Mouse (Mus musculus) CD8-positive naive resting alpha-beta T cell, adult 2 months (primary cell): ENCODE results near the gene Cfp.

Experiments
- DNase-seq, 2 experiments: peaks; one replicate each; pipeline ENCODE4 v3.0.0; 2022; ENCODE audit warnings: low read depth in 2 of 2, low spot score in 2 of 2

The Cfp gene

DNA sequence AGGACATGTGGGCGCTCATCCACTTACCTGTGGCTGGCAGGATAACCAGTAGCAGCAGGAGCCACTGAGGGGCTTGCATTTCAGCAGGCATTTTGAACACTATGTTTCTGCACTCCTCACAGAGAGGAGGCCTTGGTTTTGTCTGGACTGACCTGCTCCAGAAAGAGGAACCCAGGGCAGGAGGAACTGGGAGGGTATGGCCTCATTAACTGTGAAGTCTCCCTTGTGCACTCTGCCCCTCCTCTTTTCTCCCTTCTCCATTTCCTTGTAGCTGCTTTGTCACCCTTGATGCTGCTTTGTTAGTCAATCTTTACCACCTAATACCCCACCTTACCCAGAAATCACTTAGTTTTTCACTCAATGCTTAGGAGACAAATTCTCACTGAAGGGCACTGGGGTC is at the start of gene Cfp:
Gene Cfp, minus strand, starts transcription at position 192 of the 400 bp plus-strand sequence.
- DNase-seq, result no peak

DNA sequence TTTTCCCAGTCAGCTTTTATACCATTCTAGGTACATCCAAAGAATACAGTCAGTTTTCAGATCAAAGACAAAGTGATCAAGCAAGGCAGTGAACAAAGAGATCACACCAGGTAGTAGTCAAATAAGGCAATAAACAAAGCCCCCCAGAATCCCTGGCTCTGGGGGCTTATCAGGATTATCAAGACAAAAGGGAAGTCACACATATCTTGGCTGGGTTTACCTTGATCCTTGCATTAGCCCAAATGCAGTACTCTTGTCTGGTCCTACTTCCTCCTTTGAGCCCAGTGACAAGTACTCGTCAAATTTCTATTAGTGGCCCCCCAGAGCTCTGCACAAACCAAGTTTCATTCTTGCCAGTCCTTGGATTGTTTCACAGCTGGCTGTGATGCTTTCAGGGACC is 49.5 kb upstream of the Cfp start:
- no peak for DNase-seq

DNA sequence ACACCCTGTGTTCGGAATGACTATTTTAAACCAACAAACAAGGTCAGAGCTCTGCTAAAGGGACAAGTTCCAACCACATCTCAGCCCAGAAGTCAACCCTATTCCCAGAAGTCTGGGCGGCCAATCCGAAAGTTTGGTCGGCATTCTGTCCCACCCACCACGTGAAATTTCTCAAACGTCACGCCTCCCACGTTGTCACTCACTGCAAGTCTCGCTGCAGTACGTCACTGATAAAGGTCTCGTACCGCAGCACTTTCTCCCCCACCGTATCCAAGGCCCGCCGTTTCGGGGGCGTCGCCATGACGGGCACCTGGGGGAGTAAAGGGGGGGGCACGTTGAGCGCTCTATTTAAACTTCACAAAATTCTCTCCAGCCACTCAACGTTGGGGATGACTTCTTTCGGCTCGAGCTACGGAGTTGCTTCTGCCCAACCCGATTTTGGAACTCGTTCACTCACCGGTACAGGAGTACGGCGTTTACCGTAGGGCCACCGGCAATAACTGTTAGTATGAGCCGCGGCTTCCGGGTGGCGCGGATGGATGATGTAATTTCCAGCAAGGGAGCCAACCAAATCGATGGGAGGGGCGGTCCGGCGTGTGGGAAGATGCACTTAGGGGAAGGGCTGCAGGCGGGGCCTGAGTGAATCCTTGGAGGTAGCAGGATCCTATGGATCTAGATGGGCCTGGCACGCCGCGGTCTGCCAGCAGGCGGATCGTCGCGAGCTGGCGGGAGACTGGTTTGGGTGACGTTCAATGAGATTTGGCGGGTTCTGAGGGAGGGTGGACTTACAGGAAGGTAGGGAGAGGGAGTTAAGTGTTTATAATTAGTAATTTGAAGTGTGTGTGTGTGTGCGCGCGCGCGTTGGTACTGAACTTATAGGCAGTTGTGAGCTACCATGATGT is 30.4 kb upstream of the Cfp start, which contains the start of gene Uxt:
Gene Uxt, minus strand, starts transcription at position 541 of the 902 bp plus-strand sequence.
- peak; percentile 74 to 81 for DNase-seq

DNA sequence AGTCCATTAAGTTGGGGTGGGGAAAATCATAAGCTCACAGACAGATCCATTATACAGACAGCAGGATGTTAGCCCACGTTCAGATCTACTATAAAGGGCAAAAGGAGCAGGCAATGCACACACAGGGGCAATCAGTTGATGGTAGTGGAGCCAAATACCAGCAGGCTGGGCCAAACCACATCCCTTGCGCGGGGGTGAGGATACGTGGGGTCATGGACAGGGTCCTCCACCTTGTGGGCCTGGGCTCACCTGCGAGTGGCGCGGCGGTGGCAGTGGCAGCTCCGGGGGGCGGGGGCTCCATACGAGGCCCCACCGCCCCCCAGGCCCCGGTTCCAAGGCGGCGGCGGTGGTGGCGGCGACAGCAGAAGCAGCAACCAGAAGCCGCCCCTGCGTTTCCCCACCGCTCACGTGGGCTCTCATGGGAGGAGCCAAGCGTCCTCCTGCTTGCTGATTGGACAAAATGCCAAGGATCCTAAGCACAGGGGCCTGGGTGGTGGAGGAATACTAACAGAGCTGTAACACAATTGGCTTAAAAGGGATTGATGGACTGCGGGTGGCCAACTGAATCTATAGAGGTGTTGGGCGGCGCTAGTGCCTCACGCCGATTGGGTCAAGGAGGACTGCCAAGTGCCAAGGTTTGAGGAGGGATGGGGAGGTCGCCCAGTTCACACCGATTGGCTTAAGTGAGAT is 19.0 kb upstream of the Cfp start, which contains the start of gene Elk1:
Gene Elk1, minus strand, starts transcription at position 418 of the 690 bp plus-strand sequence.
- DNase-seq, result peak; percentile 67 to 74

DNA sequence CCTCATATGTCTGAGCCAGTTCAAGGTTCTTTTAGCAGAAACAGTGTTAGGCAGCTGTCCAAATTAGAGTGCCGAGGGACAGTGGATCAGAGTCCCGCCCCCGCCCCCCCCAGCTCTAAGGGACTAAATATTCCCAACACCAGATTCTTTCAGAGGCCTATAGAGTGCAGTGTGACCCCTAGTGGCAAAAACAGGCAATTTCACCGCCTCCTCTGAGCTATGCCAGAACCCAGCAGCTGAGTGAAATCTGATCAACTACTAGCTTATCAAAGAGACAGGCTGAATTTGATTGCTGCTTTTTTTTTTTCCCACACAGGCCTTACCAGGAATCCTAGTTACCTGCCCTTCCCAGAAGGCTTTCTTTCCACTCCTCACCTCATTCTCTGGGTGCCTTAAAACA is 14.7 kb upstream of the Cfp start:
- DNase-seq, result peak; percentile 3 to 19

DNA sequence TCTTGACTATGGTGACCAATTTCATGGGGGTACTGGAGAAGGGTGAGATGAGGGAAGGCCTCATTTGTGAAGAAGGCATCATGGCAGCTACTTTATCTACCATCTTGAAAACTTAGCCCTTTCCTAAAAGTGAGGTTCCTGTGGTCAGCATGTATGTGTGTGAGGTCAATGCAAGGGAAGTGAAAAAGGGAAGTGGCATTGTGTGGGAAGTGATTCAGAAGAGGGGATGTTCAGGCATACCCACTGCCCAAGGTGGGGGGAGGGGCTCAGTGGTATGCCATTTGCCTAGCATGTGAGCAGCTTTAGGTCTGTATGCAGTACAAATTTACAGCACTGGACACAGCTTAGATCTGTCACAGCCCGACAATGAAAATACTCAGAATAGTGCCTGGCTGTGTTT is 608 bp upstream of the Cfp start:
- no peak for DNase-seq

DNA sequence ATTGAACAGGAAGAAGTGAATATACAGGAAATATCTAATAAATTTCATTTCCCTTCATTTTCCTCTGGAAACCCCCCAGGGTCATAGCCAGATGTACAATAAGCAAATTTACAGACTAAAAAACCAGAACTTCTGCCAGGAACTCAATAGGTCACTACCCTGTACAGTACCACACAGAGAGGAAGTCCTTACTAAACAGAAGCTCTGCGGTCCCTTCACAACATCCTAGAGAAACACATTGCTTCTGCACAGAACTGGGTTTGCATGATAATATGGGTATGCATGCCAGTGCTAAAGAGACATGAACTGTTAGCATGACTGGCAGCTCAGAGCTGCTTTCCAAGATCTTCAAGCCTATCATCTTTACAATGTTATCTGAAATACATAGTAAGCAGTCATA is 1.5 kb downstream of the Cfp start:
- DNase-seq, result no peak

DNA sequence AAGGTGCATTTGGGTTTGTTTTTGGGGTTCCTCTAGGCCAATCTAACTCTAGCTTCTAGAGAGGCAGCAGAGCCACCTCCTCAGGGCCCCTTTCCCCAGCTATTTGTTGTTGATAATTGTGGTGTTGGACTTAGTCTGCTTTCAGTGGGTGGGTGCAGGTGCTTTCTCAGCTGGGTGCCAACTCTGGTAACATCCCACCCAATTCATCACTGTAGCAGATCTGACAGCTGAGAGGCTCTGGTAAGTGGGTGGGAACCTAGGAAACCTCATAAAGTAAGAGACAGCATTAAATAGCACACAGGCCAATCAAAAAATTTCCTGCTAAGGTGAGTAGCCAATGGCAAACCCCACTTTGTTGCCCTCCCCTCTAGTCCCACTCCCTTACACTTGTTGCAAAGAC is 6.4 kb downstream of the Cfp start:
- no peak for DNase-seq

DNA sequence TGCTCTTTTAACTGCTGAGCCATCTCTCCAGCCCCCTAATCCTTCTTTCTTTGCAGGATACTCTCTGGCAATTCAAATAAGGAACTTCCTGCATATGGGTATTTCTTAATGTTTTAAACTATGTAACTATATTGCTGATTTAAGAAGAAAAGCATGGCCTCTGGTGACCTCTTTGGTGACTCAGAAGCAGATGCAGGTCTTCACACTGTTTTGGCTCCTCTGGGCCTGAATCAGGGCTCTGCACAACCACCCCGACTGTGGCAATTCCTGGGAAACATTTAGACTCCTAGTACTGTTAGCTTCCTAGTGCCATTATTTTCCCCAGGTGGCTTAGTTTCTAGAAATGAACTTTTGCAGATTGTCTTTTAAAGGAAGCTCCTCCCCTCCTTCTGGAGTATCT is 7.8 kb downstream of the Cfp start:
- DNase-seq, result no peak

DNA sequence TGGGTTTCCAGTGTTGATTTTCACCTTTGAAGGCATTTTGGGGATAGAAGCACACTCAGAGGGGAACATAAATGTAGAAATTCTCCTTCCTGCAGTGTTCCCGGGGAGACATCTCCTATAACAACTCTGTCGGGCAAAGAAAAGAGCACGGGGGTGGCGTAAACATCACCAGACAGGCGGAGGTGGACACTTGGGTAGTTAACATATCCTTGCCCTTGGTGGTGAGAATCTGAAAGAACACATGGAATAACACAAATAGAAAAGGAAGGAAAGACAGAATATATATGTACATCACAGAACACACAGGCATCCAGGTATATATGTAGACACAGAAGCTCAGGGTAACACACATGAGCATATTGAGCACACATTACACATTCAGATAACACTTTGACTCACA is 10.0 kb downstream of the Cfp start:
- DNase-seq, result no peak

DNA sequence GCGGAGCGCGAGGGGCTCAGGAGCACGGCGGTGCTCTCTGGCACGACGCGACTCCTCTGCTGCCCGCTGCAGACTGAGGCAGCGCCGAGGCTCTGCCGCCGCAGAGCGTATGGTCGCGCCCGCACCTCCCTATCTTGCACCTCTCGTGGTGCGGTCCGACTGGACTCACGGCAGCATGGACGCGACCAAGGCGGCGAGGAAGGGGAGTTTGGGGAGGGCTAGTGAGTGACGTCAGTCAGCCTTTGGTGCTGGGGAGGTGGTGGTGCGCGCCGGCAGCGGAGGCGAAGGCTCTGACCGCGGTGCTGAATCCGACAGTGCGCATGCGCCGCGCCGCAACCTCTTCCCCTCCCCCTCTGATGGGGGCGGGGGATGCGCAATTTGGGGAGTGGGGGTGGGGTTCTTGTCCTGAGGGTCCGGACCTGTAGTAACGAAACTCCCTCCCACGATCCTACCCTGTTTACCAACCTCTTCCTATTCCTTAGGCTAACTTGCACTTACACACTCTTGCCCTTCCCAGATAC is 10.5 kb downstream of the Cfp start, which contains the start of gene Syn1:
Gene Syn1, minus strand, starts transcription at position 161 of the 521 bp plus-strand sequence.
- peak; percentile 42 to 63 for DNase-seq

DNA sequence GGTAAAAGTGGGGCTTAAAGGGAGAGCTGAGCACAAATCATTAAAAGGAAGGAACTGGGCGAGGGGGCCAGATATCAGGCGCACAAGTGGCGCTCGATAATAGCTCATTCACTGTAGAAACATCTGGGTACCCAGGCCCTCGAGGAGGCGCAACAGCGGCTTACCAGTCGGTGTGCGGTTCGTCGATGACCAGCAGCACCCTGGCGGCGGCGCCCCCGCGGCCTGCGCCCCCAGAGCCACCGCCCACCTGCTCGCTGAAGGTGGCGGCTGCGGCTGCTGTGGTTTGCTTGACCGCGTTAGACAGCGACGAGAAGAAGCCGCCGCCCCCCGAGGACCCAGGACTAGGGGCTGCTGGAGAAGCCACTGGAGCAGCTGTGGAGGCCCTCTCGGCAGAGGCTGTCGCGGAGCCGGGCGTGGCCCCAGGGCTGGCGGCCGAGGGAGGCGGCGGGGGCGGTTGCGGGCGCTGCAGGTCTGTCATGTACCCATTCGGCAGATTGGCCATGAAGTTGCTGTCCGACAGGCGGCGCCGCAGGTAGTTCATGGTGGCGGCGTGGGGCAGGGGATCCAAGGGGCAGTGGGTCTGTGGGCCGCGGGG is 11.0 kb downstream of the Cfp start:
- no peak for DNase-seq

DNA sequence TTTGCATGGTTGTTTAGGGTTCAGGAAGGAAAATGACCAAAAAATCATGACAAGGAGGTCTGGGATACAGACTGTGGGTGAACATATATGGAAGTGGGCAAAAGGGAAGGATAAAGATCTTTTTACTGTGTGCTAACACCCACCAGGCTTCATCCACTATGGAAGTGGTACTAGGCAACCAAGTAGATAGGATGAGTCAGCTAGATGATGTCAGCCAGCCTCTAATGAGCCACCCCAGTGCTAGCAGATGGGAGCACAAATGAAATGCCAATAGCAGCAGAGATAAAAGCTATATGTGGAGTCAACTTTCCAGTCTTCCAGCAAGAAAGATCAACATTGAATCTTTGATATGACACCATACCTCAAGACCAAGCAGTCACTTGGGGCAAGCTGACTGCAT is 16.3 kb downstream of the Cfp start:
- no peak for DNase-seq

DNA sequence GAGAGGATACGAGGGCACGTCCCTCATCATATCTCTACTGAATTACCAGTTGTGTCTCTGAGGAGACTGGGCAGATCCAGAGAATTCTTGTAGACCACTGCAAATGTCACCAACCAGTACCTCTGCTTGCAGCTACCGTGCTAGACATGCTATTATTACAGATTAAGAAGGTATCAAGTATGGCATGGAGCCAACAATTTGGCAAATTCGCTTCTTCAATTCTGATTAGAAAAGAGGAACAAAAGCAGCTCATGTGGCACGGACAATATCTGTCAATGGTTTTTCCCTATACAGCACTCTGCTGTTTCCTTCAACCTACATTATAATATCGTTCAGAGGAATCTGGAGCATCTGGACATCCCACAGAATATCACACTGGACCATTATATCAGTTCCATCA is 17.6 kb downstream of the Cfp start:
- no peak for DNase-seq

DNA sequence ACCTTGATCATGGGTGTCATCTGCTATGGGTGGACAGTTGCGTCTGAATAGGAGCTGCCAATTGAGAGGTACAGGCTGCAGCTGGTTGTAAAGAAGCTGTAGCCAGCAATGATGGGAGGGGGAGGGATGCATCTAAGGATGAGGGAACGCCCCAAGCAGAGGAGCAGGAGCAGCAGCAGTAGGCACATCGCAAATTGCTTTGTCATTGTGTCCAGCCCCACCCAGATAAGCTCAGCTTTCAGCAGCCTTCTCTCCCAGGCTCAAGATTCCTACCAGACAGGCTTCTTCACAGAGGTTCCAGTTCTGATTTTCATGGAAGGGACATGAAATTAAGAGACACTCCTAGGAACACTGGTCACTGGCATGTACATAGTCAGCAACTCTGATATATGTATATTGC is 21.3 kb downstream of the Cfp start:
- DNase-seq, result no peak
